Mouse (Mus musculus) MEL (cell line): ENCODE data around the gene Cma1. TPM values are rescaled to one million over a fixed set of nuclear protein-coding genes. Genes with fewer than 3 reads are reported as not detected.

Experiments
- DNase-seq: peaks from one replicate; pipeline ENCODE4 v3.0.0; 2011; ENCODE audit warnings: low read depth, low spot score
- H3K27ac ChIP-seq: 2 replicates; pipeline ENCODE4 v1.5.1; 2012; ENCODE audit warnings: low read depth, mild to moderate bottlenecking, control low read depth, low read length, moderate library complexity; ENCODE audit not compliant: control insufficient read depth
- H3K27me3 ChIP-seq, 2 experiments: fragments of 150-350 bp in 1 of 2; sonication (generic) in 1 of 2; 2 replicates each; pipeline ENCODE4 v1.6.1; 2012; ENCODE audit warnings: low read length in 2 of 2, mild to moderate bottlenecking in 2 of 2, improper control_type of control experiment in 1 of 2, moderate library complexity in 1 of 2; ENCODE audit not compliant: insufficient read depth in 2 of 2, control insufficient read depth in 1 of 2
- H3K36me3 ChIP-seq, 2 experiments: 2 replicates each; pipeline ENCODE4 v1.6.1; 2012 to 2014; ENCODE audit warnings: low read length in 2 of 2, improper control_type of control experiment in 1 of 2, inconsistent platforms in 1 of 2, mild to moderate bottlenecking in 1 of 2; ENCODE audit not compliant: insufficient read depth in 2 of 2, control insufficient read depth in 1 of 2
- H3K4me1 ChIP-seq, 2 experiments: fragments of 150-350 bp in 1 of 2; sonication (generic) in 1 of 2; 2 replicates each; pipeline ENCODE4 v1.6.1; 2012; ENCODE audit warnings: low read length in 2 of 2, improper control_type of control experiment in 1 of 2, mild to moderate bottlenecking in 1 of 2; ENCODE audit not compliant: insufficient read depth in 2 of 2, control insufficient read depth in 1 of 2
- H3K4me3 ChIP-seq, 2 experiments: fragments of 150-350 bp in 1 of 2; sonication (generic) in 1 of 2; 2 replicates each; pipeline ENCODE4 v1.5.1; 2012; ENCODE audit warnings: low read depth in 2 of 2, low read length in 2 of 2, mild to moderate bottlenecking in 2 of 2, moderate library complexity in 2 of 2, control low read depth in 1 of 2, improper control_type of control experiment in 1 of 2; ENCODE audit not compliant: control insufficient read depth in 1 of 2, insufficient read depth in 1 of 2
- H3K79me2 ChIP-seq: 2 replicates; pipeline ENCODE4 v1.6.1; 2012; ENCODE audit warnings: mild to moderate bottlenecking, low read length, moderate library complexity; ENCODE audit not compliant: control insufficient read depth, poor library complexity, insufficient read depth
- H3K9ac ChIP-seq: 2 replicates; pipeline ENCODE4 v1.6.1; 2012; ENCODE audit warnings: low read depth, mild to moderate bottlenecking, control low read depth, low read length, moderate library complexity; ENCODE audit not compliant: control insufficient read depth, poor library complexity, severe bottlenecking
- H3K9me3 ChIP-seq: fragments of 150-350 bp; sonication (generic); replicated peaks from 2 replicates; pipeline ENCODE4 v1.6.1; 2012; ENCODE audit warnings: mild to moderate bottlenecking, low read length, improper control_type of control experiment, moderate library complexity; ENCODE audit not compliant: insufficient read depth
- BHLHE40 ChIP-seq: IDR thresholded peaks from 2 replicates; pipeline ENCODE4 v1.6.1; 2012; ENCODE audit warnings: low read depth, mild to moderate bottlenecking, inconsistent platforms, low read length, improper control_type of control experiment, borderline replicate concordance
- CTCF ChIP-seq, 3 experiments: IDR thresholded peaks in 2 of 3; conservative IDR thresholded peaks in 1 of 3; 2 replicates each; pipeline ENCODE4 v1.5.1; 2011 to 2012; ENCODE audit warnings: low read length in 3 of 3, low read depth in 2 of 3, mild to moderate bottlenecking in 2 of 3, improper control_type of control experiment in 1 of 3, inconsistent platforms in 1 of 3, mixed read lengths in 1 of 3, moderate library complexity in 1 of 3; ENCODE audit not compliant: control insufficient read depth in 1 of 3, insufficient read depth in 1 of 3, poor library complexity in 1 of 3, severe bottlenecking in 1 of 3
- EP300 ChIP-seq, 2 experiments: IDR thresholded peaks; 2 replicates each; pipeline ENCODE4 v1.6.1; 2011; ENCODE audit warnings: improper control_type of control experiment in 2 of 2, low read length in 2 of 2, low read depth in 1 of 2, mild to moderate bottlenecking in 1 of 2
- GABPA ChIP-seq: IDR thresholded peaks from 2 replicates; pipeline ENCODE4 v1.6.1; 2012; ENCODE audit warnings: low read depth, mild to moderate bottlenecking, inconsistent platforms, low read length, improper control_type of control experiment, moderate library complexity
- GATA1 ChIP-seq: IDR thresholded peaks from 2 replicates; pipeline ENCODE4 v1.6.1; 2011; ENCODE audit warnings: low read depth, low read length, improper control_type of control experiment
- MYC ChIP-seq: IDR thresholded peaks from 2 replicates; pipeline ENCODE4 v1.6.1; 2011; ENCODE audit warnings: low read depth, mild to moderate bottlenecking, low read length, improper control_type of control experiment, moderate library complexity
- POLR2AphosphoS2 ChIP-seq: IDR thresholded peaks from 2 replicates; pipeline ENCODE4 v1.6.1; 2011; ENCODE audit warnings: low read length, improper control_type of control experiment
- RAD21 ChIP-seq: IDR thresholded peaks from 2 replicates; pipeline ENCODE4 v1.6.1; 2011; ENCODE audit warnings: mild to moderate bottlenecking, low read depth, low read length, improper control_type of control experiment
- SMC3 ChIP-seq: IDR thresholded peaks from 2 replicates; pipeline ENCODE4 v1.6.1; 2011; ENCODE audit warnings: low read depth, low read length, improper control_type of control experiment
- USF1 ChIP-seq: IDR thresholded peaks from 2 replicates; pipeline ENCODE4 v1.6.1; 2014; ENCODE audit warnings: low read depth, mild to moderate bottlenecking, inconsistent platforms, low read length, improper control_type of control experiment, moderate library complexity
- ZC3H11A ChIP-seq: IDR thresholded peaks from 2 replicates; pipeline ENCODE4 v1.6.1; 2012; ENCODE audit warnings: low read depth, mild to moderate bottlenecking, inconsistent platforms, low read length, improper control_type of control experiment
- ZMIZ1 ChIP-seq: IDR thresholded peaks from 2 replicates; pipeline ENCODE4 v1.6.1; 2012; ENCODE audit warnings: low read depth, mild to moderate bottlenecking, inconsistent platforms, low read length, improper control_type of control experiment, moderate library complexity
- polyA plus RNA-seq, 2 experiments: library from polyadenylated mRNA; stranded (reverse) in 1 of 2; unstranded in 1 of 2; fragments of >175 nt in 1 of 2; fragments of >200 nt in 1 of 2; gene quantifications; 2 replicates each; pipeline versions ENCODE4 v1.2.1 to v1.2.4; 2012; ENCODE audit warnings: low replicate concordance in 2 of 2, low read depth in 1 of 2; ENCODE audit not compliant: insufficient read length in 2 of 2, insufficient read depth in 1 of 2, missing spikeins in 1 of 2
- total RNA-seq: library from RNA; depleted of rRNA; stranded (reverse); fragments of 300-350 nt; gene quantifications from 2 replicates; pipeline ENCODE4 v1.2.3, GENCODE M21; 2012

The Cma1 gene
- total and polyA plus RNA-seq, 3 experiments = 0.13 to 0.19 TPM; not detected in 1

DNA sequence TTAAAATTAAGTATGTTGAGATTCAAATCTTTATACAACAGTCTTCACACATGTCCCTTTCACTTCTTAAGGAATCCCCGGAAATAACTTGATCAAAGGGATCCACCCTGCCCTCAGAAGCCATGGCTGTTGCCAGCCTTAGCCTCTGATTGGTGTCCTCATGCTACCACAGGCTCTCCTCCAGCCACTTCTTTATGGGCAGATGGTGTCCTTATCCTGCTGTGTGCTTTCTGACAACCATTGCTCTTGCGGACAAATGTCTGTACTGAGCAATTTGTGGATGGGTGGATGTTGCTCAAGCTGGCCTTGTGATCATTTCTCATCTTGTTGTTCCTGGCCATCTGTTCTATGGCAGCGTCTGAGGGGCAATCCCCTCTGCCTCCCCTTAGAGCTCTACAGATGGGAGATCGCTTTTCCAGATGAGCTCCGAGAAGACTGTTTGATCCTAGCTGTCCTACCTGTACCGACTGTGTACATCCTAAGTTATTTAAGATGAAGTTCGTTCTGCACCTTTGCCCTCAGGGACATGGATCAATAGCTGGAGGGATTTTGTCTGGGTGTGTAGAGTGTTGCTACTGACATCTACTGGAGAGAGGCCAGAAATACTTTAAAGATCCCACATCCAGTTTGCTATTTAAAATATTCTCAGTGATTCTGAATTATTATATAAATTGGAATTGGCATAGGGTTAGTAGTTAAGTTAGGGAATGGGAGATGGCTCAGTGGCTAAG, 4.2 kb downstream of the Cma1 start:
- peaks cover 40 to 49% of the 10 kb centered on the region in 2 experiments for H3K27me3 ChIP-seq
- H3K4me3 ChIP-seq = no peak overlapping the region
- TF ChIP-seq ZMIZ1 (no peak), RAD21 (peak; percentile 73), CTCF (IDR thresholded peaks at IDR 0.05 in 2 of 3, conservative IDR thresholded peaks at IDR 0.05 in 1 of 3; ENCODE audit: control insufficient read depth in 1 of 3, insufficient read depth in 1 of 3, low read depth in 2 of 3, low read length in 3 of 3, poor library complexity in 1 of 3, severe bottlenecking in 1 of 3) (peak; percentile 26 to 74 (median 33); a peak in 5 of 6 replicates), SMC3 (peak; percentile 55), ZC3H11A (peak; percentile 39; the same call in 1 of the 2 replicates)
- no peaks in the 10 kb centered on the region for H3K9me3 ChIP-seq
- H3K36me3 ChIP-seq = no peaks in the 10 kb centered on the region
- H3K27ac ChIP-seq = no peak overlapping the region
- H3K9ac ChIP-seq = no peak overlapping the region
- no peaks in the 10 kb centered on the region for H3K79me2 ChIP-seq
- H3K4me1 ChIP-seq = no peaks in the 10 kb centered on the region
- DNase-seq = peak; percentile 34

DNA sequence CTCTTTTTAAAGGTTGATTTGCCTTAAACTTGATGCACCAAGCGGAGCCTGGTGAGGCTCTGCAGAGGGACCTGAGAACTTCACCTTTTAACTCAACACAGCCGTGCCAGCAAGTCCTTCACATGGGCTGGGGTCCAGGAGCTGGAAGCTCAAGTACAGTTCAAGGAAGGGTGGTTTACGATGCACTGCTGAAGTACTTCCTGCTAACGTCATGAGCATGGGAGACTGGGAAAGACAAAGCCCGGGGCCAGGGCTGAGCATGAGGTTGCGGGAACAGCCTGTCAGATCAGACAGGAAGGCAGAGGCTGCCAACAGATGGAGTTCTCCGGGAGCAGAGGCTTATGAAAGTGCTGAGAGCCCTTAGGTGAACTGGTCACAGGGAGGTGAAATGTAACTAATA, 10.9 kb downstream of the Cma1 start:
- no peaks in the 10 kb centered on the region for H3K79me2 ChIP-seq
- H3K9ac ChIP-seq = no peak overlapping the region
- H3K27me3 ChIP-seq = peaks cover 7 to 10% of the 10 kb centered on the region in 2 experiments
- H3K27ac ChIP-seq = no peak overlapping the region
- no peaks in the 10 kb centered on the region for H3K9me3 ChIP-seq
- DNase-seq = no peak
- no peak overlapping the region for H3K4me3 ChIP-seq
- no peak for TF ChIP-seq MYC
- TF ChIP-seq POLR2AphosphoS2 = no peak
- H3K36me3 ChIP-seq = peaks cover 0 to 6% of the 10 kb centered on the region in 2 experiments; a peak in 2 of 4 replicates
- H3K4me1 ChIP-seq = peaks cover 7 to 13% of the 10 kb centered on the region in 2 experiments

DNA sequence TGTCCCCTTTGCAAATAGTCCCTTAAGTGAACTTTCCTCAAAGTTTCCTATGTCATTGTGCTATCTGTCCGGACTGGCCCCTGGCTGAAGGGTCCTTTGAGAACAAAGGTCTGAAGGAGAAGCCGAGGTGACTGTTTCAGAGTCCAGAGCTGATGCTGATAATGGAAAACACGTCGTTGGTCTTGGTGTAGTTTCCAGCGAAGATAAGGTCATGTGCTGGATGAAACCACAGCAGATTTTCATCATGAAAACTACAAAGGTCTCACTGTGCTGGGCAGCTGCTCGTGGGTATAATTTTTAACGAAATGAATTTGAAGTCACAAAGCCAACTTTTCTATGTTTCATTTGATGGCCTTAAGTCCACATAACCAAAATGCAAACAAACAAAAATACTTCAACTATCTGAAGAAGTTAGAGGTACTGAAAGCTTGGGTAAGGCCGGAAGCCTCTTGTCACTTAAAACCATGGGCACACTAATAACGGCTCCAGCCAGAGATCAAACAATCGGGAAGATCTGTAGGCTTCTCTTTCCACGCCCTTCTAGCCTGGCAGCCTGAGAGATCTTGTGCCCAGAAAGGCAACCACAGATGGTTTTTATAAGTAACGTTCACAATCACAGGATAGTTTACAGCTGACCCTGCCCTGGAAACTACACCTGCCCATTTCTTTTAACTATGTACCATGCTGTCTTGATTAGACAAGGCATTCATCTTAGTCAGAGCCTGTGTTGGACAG, 15.0 kb downstream of the Cma1 start:
- no peak for TF ChIP-seq GABPA
- TF ChIP-seq RAD21 = no peak
- TF ChIP-seq GATA1 = peak; percentile 49; the same call in 1 of the 2 replicates
- peak in 1 of 2 experiments; percentile 61; a peak in 1 of 4 replicates for TF ChIP-seq EP300 (IDR thresholded peaks at IDR 0.05; ENCODE audit: low read depth in 1 of 2, low read length in 2 of 2)
- TF ChIP-seq BHLHE40 = peak; percentile 75; the same call in 1 of the 2 replicates
- TF ChIP-seq USF1 = peak; percentile 69
- H3K9me3 ChIP-seq = no peaks in the 10 kb centered on the region
- H3K9ac ChIP-seq = no peak overlapping the region
- no peaks in the 10 kb centered on the region for H3K27me3 ChIP-seq
- H3K27ac ChIP-seq = peak overlapping the region; percentile 6; the same call in 1 of the 2 replicates
- H3K36me3 ChIP-seq = peaks cover 0 to 6% of the 10 kb centered on the region in 2 experiments; a peak in 2 of 4 replicates
- no peaks in the 10 kb centered on the region for H3K79me2 ChIP-seq
- H3K4me1 ChIP-seq = peaks cover 18% of the 10 kb centered on the region in 2 experiments
- no peak for DNase-seq
- H3K4me3 ChIP-seq = peak overlapping the region in 1 of 2 experiments; percentile 24; a peak in 2 of 4 replicates
